Mouse (Mus musculus): Measurements from ENCODE around the gene Tnfsf13.

Gene Tnfsf13

DNA sequence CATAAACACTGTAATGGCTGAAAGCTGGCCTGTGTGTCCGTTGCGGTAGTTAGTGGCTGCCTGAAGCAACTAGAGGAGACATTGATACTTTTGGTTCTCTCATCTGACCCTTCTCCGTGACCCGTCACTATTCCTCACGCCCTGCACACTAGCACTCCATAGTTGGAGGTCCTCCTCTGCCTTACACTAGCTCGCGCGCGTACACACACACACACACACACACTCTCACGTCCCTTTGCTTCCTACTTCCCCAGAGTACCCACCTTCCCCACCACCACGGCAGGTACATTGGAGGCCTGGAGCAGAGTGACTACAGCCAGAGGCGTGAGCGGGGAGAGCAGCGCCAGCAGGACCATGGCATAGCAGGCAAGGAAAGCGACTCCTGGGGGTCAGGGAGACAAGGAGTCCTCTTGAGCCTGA, 28.1 kb downstream of the Tnfsf13 start:
- Histone ChIP-seq H3K4me1 (replicated peaks; ENCODE audit: low read depth, low read length) (peaks cover 87% of the 10 kb centered on the region), H3K27me3 (ENCODE audit: insufficient read depth, low read length) (no peaks in the 10 kb centered on the region), H3K9me3 (ENCODE audit: low read length) (no peaks in the 10 kb centered on the region), H3K4me3 (replicated peaks; ENCODE audit: low read length) (peak overlapping the region; percentile 84), H3K36me3 (ENCODE audit: insufficient read depth, low read length) (peaks cover 72% of the 10 kb centered on the region)
- no peak for TF ChIP-seq POU5F1 (IDR thresholded peaks at IDR 0.05; ENCODE audit: borderline replicate concordance, low read length)
- no peak for TF ChIP-seq NANOG (IDR thresholded peaks at IDR 0.05; ENCODE audit: borderline replicate concordance, low read length)
- TF ChIP-seq CTCF (conservative IDR thresholded peaks at IDR 0.05; ENCODE audit: low read length), result no peak

DNA sequence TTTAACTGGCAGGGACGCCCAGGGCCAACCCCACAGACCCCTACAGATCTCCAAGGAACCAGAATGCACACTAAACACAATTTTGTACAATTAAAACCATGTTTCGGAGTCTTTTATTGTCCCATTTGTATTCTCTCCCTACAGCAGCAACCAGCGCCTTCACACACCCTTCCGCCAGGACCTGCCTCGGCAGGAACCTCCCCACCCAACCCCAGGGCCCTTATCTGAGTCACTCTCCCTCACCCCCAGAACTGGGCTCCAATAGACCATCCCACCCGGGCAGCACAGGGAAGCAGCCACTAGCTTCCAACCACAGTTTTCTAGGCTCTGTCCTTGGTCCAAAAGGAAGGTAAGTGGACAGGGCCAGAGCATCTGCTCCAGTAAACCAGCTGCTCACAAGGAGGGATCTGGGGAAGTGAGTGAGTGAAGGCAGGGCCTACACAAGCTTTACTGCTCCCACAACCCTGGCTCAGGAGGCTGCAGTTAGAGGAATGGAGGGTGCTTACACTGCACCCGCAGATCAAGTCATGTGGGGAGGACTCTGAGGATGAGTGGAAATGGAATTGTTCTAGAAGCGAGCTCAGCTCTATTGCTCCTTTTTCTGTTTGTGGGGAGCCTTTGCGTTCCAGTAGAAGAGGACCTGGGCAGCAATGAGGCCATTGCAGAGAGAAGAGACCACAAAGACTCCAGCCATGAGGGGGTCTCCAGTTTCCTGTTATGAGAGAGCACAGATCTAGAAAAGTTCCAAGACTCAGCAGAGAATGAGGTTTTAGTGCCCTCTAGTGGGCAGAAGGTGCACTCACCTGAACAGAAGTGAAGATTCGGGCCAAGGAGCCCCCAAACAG, 28.7 kb downstream of the Tnfsf13 start:
- Histone ChIP-seq H3K9me3 (ENCODE audit: low read length) (no peaks in the 10 kb centered on the region), H3K4me1 (replicated peaks; ENCODE audit: low read depth, low read length) (peaks cover 94% of the 10 kb centered on the region), H3K4me3 (replicated peaks; ENCODE audit: low read length) (peak overlapping the region; percentile 84), H3K36me3 (ENCODE audit: insufficient read depth, low read length) (peaks cover 78% of the 10 kb centered on the region), H3K27me3 (ENCODE audit: insufficient read depth, low read length) (no peaks in the 10 kb centered on the region)
- TF ChIP-seq POU5F1 (IDR thresholded peaks at IDR 0.05; ENCODE audit: borderline replicate concordance, low read length) (no peak), CTCF (conservative IDR thresholded peaks at IDR 0.05; ENCODE audit: low read length) (peak; percentile 80)

DNA sequence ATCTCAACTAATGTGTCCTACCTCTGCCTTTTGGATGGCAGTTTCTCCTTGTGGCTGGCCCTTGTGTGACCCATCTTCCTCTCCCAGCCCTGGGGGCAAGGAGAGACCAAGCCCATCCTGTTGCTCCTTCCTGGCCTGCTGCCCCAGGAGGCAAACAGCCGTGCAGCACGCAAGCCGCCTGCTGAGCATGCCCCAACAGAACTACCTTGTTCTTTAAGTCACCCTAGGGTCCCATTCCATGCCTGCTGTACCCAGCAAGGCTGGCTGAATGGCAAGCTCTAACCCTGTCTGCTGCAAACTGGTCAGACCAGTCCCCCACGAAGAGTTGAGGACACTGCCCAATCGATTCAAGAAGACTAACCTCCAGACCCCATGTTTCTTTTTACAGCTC, 29.5 kb downstream of the Tnfsf13 start:
- no peaks in the 10 kb centered on the region for H3K9me3 ChIP-seq (ENCODE audit: low read length)
- H3K36me3 ChIP-seq (ENCODE audit: insufficient read depth, low read length), result peaks cover 86% of the 10 kb centered on the region
- peak overlapping the region; percentile 84 for H3K4me3 ChIP-seq (replicated peaks; ENCODE audit: low read length)
- H3K4me1 ChIP-seq (replicated peaks; ENCODE audit: low read depth, low read length), result peaks cover 93% of the 10 kb centered on the region
- no peaks in the 10 kb centered on the region for H3K27me3 ChIP-seq (ENCODE audit: insufficient read depth, low read length)
- TF ChIP-seq POU5F1 (IDR thresholded peaks at IDR 0.05; ENCODE audit: borderline replicate concordance, low read length), result no peak
- no peak for TF ChIP-seq CTCF (conservative IDR thresholded peaks at IDR 0.05; ENCODE audit: low read length)
- TF ChIP-seq NANOG (IDR thresholded peaks at IDR 0.05; ENCODE audit: borderline replicate concordance, low read length), result no peak

GRCm38 (mm10) chr11:69655264-69656064, 30.1 kb downstream of the Tnfsf13 start, which contains the start of gene Sox15:
Sox15 (plus strand) TSS chr11:69655314.
- Histone ChIP-seq H3K4me3 (replicated peaks; ENCODE audit: low read length) (peak within 1 kb of the TSS; percentile 84), H3K36me3 (ENCODE audit: insufficient read depth, low read length) (peaks cover 87% of the 10 kb centered on the region), H3K4me1 (replicated peaks; ENCODE audit: low read depth, low read length) (peaks cover 94% of the 10 kb centered on the region), H3K9me3 (ENCODE audit: low read length) (no peaks in the 10 kb centered on the region), H3K27me3 (ENCODE audit: insufficient read depth, low read length) (no peaks in the 10 kb centered on the region)
- TF ChIP-seq NANOG (IDR thresholded peaks at IDR 0.05; ENCODE audit: borderline replicate concordance, low read length) (no peak), CTCF (conservative IDR thresholded peaks at IDR 0.05; ENCODE audit: low read length) (peak; percentile 60)

- no peak for TF ChIP-seq NANOG (IDR thresholded peaks at IDR 0.05; ENCODE audit: borderline replicate concordance, low read length)
- no peak for TF ChIP-seq CTCF (conservative IDR thresholded peaks at IDR 0.05; ENCODE audit: low read length)
- no peak for TF ChIP-seq POU5F1 (IDR thresholded peaks at IDR 0.05; ENCODE audit: borderline replicate concordance, low read length)
- Histone ChIP-seq H3K9me3 (ENCODE audit: low read length) (no peaks in the 10 kb centered on the region), H3K36me3 (ENCODE audit: insufficient read depth, low read length) (peaks cover 87% of the 10 kb centered on the region), H3K4me1 (replicated peaks; ENCODE audit: low read depth, low read length) (peaks cover 94% of the 10 kb centered on the region), H3K4me3 (replicated peaks; ENCODE audit: low read length) (peak overlapping the region; percentile 84), H3K27me3 (ENCODE audit: insufficient read depth, low read length) (no peaks in the 10 kb centered on the region)
Observed at GRCm38 (mm10) chr11:69654760-69655159, 30.8 kb downstream of the Tnfsf13 start.

- Histone ChIP-seq H3K4me3 (replicated peaks; ENCODE audit: low read length) (no peak overlapping the region; the same call in 1 of the 2 replicates), H3K27me3 (ENCODE audit: insufficient read depth, low read length) (no peaks in the 10 kb centered on the region), H3K36me3 (ENCODE audit: insufficient read depth, low read length) (peaks cover 87% of the 10 kb centered on the region), H3K9me3 (ENCODE audit: low read length) (no peaks in the 10 kb centered on the region), H3K4me1 (replicated peaks; ENCODE audit: low read depth, low read length) (peaks cover 84% of the 10 kb centered on the region)
- TF ChIP-seq NANOG (IDR thresholded peaks at IDR 0.05; ENCODE audit: borderline replicate concordance, low read length), result no peak
- TF ChIP-seq CTCF (conservative IDR thresholded peaks at IDR 0.05; ENCODE audit: low read length), result no peak
- no peak for TF ChIP-seq POU5F1 (IDR thresholded peaks at IDR 0.05; ENCODE audit: borderline replicate concordance, low read length)
Observed at GRCm38 (mm10) chr11:69653399-69653798, 32.2 kb downstream of the Tnfsf13 start.

DNA sequence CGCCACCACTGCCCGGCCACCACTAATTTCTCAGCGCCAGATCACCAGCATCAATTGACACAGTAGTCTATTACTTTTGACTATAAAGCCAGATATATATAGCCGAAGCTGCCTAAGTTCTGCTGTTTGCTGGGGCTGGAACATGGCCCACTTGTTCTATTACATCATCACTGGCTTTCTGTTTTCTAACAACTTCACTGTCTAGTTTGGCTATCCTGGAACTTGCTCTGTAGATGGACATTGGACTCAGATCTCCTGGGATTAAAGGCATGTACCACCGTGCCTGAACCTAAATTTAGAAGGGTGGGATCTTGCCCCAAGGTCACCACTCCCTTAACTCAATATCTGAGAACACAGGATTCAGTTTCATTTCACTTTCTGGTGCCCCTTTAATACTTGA, 39.7 kb downstream of the Tnfsf13 start:
- no peak for TF ChIP-seq NANOG (IDR thresholded peaks at IDR 0.05; ENCODE audit: borderline replicate concordance, low read length)
- H3K4me3 ChIP-seq (replicated peaks; ENCODE audit: low read length), result no peak overlapping the region
- H3K4me1 ChIP-seq (replicated peaks; ENCODE audit: low read depth, low read length), result peaks cover 22% of the 10 kb centered on the region
- no peaks in the 10 kb centered on the region for H3K27me3 ChIP-seq (ENCODE audit: insufficient read depth, low read length)
- H3K9me3 ChIP-seq (ENCODE audit: low read length), result no peaks in the 10 kb centered on the region
- H3K36me3 ChIP-seq (ENCODE audit: insufficient read depth, low read length), result peaks cover 100% of the 10 kb centered on the region

- TF ChIP-seq POU5F1 (IDR thresholded peaks at IDR 0.05; ENCODE audit: borderline replicate concordance, low read length), result no peak
- no peak for TF ChIP-seq CTCF (conservative IDR thresholded peaks at IDR 0.05; ENCODE audit: low read length)
- TF ChIP-seq NANOG (IDR thresholded peaks at IDR 0.05; ENCODE audit: borderline replicate concordance, low read length), result no peak
- H3K36me3 ChIP-seq (ENCODE audit: insufficient read depth, low read length), result peaks cover 57% of the 10 kb centered on the region
- H3K9me3 ChIP-seq (ENCODE audit: low read length), result no peaks in the 10 kb centered on the region
- H3K4me1 ChIP-seq (replicated peaks; ENCODE audit: low read depth, low read length), result peaks cover 44% of the 10 kb centered on the region
- H3K27me3 ChIP-seq (ENCODE audit: insufficient read depth, low read length), result no peaks in the 10 kb centered on the region
- H3K4me3 ChIP-seq (replicated peaks; ENCODE audit: low read length), result no peak overlapping the region
Observed at GRCm38 (mm10) chr11:69635471-69635870, 50.1 kb downstream of the Tnfsf13 start.

Measured in E14TG2a.4 (cell line).